18 mouse cellular contexts compared by ENCODE assay signal in genomic region chr15:81097896-81098295, GRCm38 (mm10).
A peak's percentile ranks its signal among the peaks of the same experiment; 100 is the strongest.
DNase-seq lines count a peak whose midpoint lies in the region; ATAC-seq and TF ChIP-seq lines count a peak whose summit lies in the region.
"Had no signal": no experiment of that assay in that cellular context is flagged by ENCODE, and none has a peak within 500 bp of the region (broad histone marks: within the 10 kb centered on the region; RNA-seq: fewer than 3 reads in every experiment).

No protein-coding gene starts in this region.

- H3K4me1 ChIP-seq in midbrain, embryonic 11.5 days (ENCODE audit: control insufficient read depth, insufficient read depth, low read length) = no peaks in the 10 kb centered on the region
- peaks cover 2% of the 10 kb centered on the region; the same call in 1 of the 2 replicates for H3K4me1 ChIP-seq in midbrain, embryonic 16.5 days (ENCODE audit: control insufficient read depth, insufficient read depth, low read length)
- H3K4me1 ChIP-seq in embryonic fibroblast, embryonic 13.5 days (ENCODE audit: control insufficient read depth, insufficient read depth, low read length) = peaks cover 14% of the 10 kb centered on the region

- no peak overlapping the region for H3K4me2 ChIP-seq in midbrain, embryonic 11.5 days
- H3K4me2 ChIP-seq in midbrain, embryonic 16.5 days (ENCODE audit: low read length) = no peak overlapping the region
- H3K4me2 ChIP-seq: embryonic facial prominence, embryonic 12.5 days; forebrain, embryonic 13.5 days; liver, embryonic 11.5 days; neural tube, embryonic 12.5 days had no signal

- H3K27me3 ChIP-seq in midbrain, embryonic 11.5 days (ENCODE audit: control insufficient read depth, insufficient read depth, low read length) = no peaks in the 10 kb centered on the region
- no peaks in the 10 kb centered on the region for H3K27me3 ChIP-seq in midbrain, embryonic 16.5 days (ENCODE audit: control insufficient read depth, insufficient read depth, low read depth, low read length)
- H3K27me3 ChIP-seq: embryonic facial prominence, embryonic 12.5 days; forebrain, embryonic 13.5 days; neural tube, embryonic 12.5 days had no signal

- H3K4me3 ChIP-seq in midbrain, embryonic 11.5 days (ENCODE audit: low read depth, low read length) = no peak overlapping the region
- H3K4me3 ChIP-seq in midbrain, embryonic 16.5 days (ENCODE audit: low read depth, low read length) = no peak overlapping the region
- H3K4me3 ChIP-seq in embryonic fibroblast, embryonic 13.5 days (ENCODE audit: insufficient read depth, low read length) = no peak overlapping the region
- H3K4me3 ChIP-seq: embryonic facial prominence, embryonic 12.5 days; erythroblast, embryonic 14.5 days; forebrain, embryonic 13.5 days; midbrain, embryonic 10.5 days; neural tube, embryonic 12.5 days had no signal

- no peaks in the 10 kb centered on the region for H3K36me3 ChIP-seq in midbrain, embryonic 11.5 days (ENCODE audit: control insufficient read depth, insufficient read depth, low read length)
- no peaks in the 10 kb centered on the region for H3K36me3 ChIP-seq in midbrain, embryonic 16.5 days (ENCODE audit: control insufficient read depth, insufficient read depth, low read length)
- H3K36me3 ChIP-seq: embryonic facial prominence, embryonic 12.5 days; midbrain, embryonic 10.5 days; neural tube, embryonic 12.5 days had no signal

- no peaks in the 10 kb centered on the region for H3K9me3 ChIP-seq in midbrain, embryonic 11.5 days (ENCODE audit: control insufficient read depth, low read length)
- no peaks in the 10 kb centered on the region for H3K9me3 ChIP-seq in midbrain, embryonic 16.5 days (replicated peaks; ENCODE audit: control insufficient read depth, low read length, poor library complexity, severe bottlenecking)
- H3K9me3 ChIP-seq: embryonic facial prominence, embryonic 12.5 days; forebrain, embryonic 13.5 days; midbrain, embryonic 10.5 days; neural tube, embryonic 12.5 days had no signal

- WGBS in midbrain, embryonic 11.5 days = 83% methylated on average over 6 of the region's 6 CpGs
- WGBS in midbrain, embryonic 16.5 days = 79% methylated on average over 6 of the region's 6 CpGs

- no peak for TF ChIP-seq POLR2A in embryonic fibroblast, embryonic 13.5 days (IDR thresholded peaks at IDR 0.05; ENCODE audit: low read depth, low read length)

- no peak for TF ChIP-seq CTCF in embryonic fibroblast, embryonic 13.5 days (IDR thresholded peaks at IDR 0.05; ENCODE audit: borderline replicate concordance, insufficient read depth, low read length)

- H3K27ac ChIP-seq in midbrain, embryonic 11.5 days (ENCODE audit: low read depth, low read length) = no peak overlapping the region
- H3K27ac ChIP-seq in midbrain, embryonic 16.5 days (ENCODE audit: low read length) = no peak overlapping the region
- H3K27ac ChIP-seq in embryonic fibroblast, embryonic 13.5 days (ENCODE audit: insufficient read depth, low read length) = 0 out of 2 replicates have a peak overlapping the region, but pooled peaks have one; percentile 49
- H3K27ac ChIP-seq: embryonic facial prominence, embryonic 12.5 days; forebrain, embryonic 13.5 days; midbrain, embryonic 10.5 days; neural tube, embryonic 12.5 days had no signal

- no peak for ATAC-seq in midbrain, embryonic 11.5 days (ENCODE audit: low FRiP score)
- ATAC-seq in midbrain, embryonic 16.5 days = no peak
- ATAC-seq in CD4-positive, CD25-positive, alpha-beta regulatory T cell, adult 4 months = peak; percentile 79
- ATAC-seq: forebrain, embryonic 13.5 days had no signal

- no peak overlapping the region for H3K9ac ChIP-seq in midbrain, embryonic 11.5 days (ENCODE audit: low read length)
- no peak overlapping the region for H3K9ac ChIP-seq in midbrain, embryonic 16.5 days (ENCODE audit: low read depth, low read length)
- H3K9ac ChIP-seq: embryonic facial prominence, embryonic 12.5 days; forebrain, embryonic 13.5 days; neural tube, embryonic 12.5 days had no signal

- DNase-seq in midbrain, embryonic 11.5 days (ENCODE audit: low spot score, missing footprints) = peak; percentile 49
- peak; percentile 83 for DNase-seq in thymus, postnatal 0 days (ENCODE audit: low spot score)
- DNase-seq in right cerebral cortex, adult 2 months (ENCODE audit: low spot score in 2 of 2) = no peak
- no peak for DNase-seq in adrenal gland, adult 8-10 months
- no peak for DNase-seq in urinary bladder, adult 18-20 months (ENCODE audit: low spot score in 2 of 2)
- DNase-seq: B cell, adult 2 months; cerebellum, adult 11-12 months; kidney, adult 11 months; right cerebral cortex, postnatal 4 days had no signal

Comparison
In these comparisons a context has a peak if more than half of its experiments do, and no peak if none do; other contexts are left out.
1. DNase-seq: peak in midbrain, embryonic 11.5 days (single experiment) and thymus, postnatal 0 days (single experiment); none in right cerebral cortex, adult 2 months (0 of 2), adrenal gland, adult 8-10 months (single experiment) and urinary bladder, adult 18-20 months (0 of 2).